Mouse (Mus musculus) inflammation-experienced regulatory T-cells, adult 16 weeks (primary cell): ENCODE measurements around the gene H2al1j. TPM values are rescaled to one million over a fixed set of nuclear protein-coding genes. Genes with fewer than 3 reads are reported as not detected.

Experiments
- polyA plus RNA-seq: library from polyadenylated mRNA; unstranded; fragments of 100-300 nt; shearing (Covaris generic); gene quantifications from one replicate; pipeline ENCODE4 v1.2.1, GENCODE M21; 2017

H2al1j gene
- not detected for polyA plus RNA-seq

DNA sequence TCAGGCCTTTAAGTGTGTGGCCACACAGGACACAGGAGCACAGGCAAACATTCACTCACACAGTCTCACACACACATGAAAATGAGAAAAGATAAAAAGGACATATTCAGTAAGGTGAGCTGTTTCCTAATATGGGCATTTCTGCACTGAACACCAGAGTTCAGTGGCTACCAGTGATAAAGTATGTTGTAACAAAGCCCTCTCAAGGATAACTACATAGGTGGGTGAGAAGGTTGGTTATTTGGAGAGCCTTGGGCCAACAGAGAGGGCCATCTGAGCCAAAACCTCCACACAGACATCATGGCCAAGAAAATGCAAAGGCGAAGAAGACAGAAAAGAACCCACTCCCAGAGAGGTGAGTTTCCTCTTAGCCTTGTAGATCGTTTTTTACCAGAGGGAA, at the start of gene H2al1j:
Gene H2al1j (plus strand): TSS at position 301 of the 400 bp plus-strand sequence.

DNA sequence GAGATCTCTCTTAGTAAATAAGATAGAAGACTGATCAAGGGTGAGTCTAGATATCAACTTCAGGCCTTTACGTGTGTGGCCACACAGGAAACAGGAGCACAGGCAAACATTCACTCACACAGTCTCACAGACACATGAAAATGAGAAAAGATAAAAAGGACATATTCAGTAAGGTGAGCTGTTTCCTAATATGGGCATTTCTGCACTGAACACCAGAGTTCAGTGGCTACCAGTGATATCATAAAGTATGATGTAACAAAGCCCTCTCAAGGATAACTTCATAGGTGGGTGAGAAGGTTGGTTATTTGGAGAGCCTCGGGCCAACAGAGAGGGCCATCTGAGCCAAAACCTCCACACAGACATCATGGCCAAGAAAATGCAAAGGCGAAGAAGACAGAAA, 28.7 kb upstream of the H2al1j start, which contains the start of gene H2al1a:
Gene H2al1a (plus strand): TSS at position 301 of the 400 bp plus-strand sequence.

DNA sequence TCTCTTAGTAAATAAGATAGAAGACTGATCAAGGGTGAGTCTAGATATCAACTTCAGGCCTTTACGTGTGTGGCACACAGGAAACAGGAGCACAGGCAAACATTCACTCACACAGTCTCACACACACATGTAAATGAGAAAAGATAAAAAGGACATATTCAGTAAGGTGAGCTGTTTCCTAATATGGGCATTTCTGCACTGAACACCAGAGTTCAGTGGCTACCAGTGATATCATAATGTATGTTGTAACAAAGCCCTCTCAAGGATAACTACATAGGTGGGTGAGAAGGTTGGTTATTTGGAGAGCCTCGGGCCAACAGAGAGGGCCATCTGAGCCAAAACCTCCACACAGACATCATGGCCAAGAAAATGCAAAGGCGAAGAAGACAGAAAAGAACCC, 25.5 kb upstream of the H2al1j start, which contains the start of gene H2al1b:
Gene H2al1b (plus strand): TSS at position 301 of the 400 bp plus-strand sequence.

DNA sequence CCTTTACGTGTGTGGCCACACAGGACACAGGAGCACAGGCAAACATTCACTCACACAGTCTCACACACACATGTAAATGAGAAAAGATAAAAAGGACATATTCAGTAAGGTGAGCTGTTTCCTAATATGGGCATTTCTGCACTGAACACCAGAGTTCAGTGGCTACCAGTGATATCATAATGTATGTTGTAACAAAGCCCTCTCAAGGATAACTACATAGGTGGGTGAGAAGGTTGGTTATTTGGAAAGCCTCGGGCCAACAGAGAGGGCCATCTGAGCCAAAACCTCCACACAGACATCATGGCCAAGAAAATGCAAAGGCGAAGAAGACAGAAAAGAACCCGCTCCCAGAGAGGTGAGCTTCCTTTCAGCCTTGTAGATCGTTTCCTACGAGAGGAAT, 22.3 kb upstream of the H2al1j start, which contains the start of gene H2al1c:
Gene H2al1c (plus strand): TSS at position 301 of the 400 bp plus-strand sequence.

DNA sequence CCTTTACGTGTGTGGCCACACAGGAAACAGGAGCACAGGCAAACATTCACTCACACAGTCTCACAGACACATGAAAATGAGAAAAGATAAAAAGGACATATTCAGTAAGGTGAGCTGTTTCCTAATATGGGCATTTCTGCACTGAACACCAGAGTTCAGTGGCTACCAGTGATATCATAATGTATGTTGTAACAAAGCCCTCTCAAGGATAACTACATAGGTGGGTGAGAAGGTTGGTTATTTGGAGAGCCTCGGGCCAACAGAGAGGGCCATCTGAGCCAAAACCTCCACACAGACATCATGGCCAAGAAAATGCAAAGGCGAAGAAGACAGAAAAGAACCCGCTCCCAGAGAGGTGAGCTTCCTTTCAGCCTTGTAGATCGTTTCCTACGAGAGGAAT, 19.1 kb upstream of the H2al1j start, which contains the start of gene H2al1d:
Gene H2al1d (plus strand): TSS at position 301 of the 400 bp plus-strand sequence.

DNA sequence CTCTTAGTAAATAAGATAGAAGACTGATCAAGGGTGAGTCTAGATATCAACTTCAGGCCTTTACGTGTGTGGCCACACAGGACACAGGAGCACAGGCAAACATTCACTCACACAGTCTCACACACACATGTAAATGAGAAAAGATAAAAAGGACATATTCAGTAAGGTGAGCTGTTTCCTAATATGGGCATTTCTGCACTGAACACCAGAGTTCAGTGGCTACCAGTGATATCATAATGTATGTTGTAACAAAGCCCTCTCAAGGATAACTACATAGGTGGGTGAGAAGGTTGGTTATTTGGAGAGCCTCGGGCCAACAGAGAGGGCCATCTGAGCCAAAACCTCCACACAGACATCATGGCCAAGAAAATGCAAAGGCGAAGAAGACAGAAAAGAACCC, 16.0 kb upstream of the H2al1j start, which contains the start of gene H2al1e:
Gene H2al1e (plus strand): TSS at position 301 of the 400 bp plus-strand sequence.

GRCm38 (mm10) chrX:11314858-11315257, 12.8 kb upstream of the H2al1j start, which contains the start of gene H2al1f:
H2al1f (plus strand) TSS chrX:11315158.

GRCm38 (mm10) chrX:11317956-11318355, 9.7 kb upstream of the H2al1j start, which contains the start of gene H2al1g:
H2al1g (plus strand) TSS chrX:11318256.

DNA sequence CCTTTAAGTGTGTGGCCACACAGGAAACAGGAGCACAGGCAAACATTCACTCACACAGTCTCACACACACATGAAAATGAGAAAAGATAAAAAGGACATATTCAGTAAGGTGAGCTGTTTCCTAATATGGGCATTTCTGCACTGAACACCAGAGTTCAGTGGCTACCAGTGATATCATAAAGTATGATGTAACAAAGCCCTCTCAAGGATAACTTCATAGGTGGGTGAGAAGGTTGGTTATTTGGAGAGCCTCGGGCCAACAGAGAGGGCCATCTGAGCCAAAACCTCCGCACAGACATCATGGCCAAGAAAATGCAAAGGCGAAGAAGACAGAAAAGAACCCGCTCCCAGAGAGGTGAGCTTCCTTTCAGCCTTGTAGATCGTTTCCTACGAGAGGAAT, 6.4 kb upstream of the H2al1j start, which contains the start of gene H2al1h:
Gene H2al1h (plus strand): TSS at position 301 of the 400 bp plus-strand sequence.

DNA sequence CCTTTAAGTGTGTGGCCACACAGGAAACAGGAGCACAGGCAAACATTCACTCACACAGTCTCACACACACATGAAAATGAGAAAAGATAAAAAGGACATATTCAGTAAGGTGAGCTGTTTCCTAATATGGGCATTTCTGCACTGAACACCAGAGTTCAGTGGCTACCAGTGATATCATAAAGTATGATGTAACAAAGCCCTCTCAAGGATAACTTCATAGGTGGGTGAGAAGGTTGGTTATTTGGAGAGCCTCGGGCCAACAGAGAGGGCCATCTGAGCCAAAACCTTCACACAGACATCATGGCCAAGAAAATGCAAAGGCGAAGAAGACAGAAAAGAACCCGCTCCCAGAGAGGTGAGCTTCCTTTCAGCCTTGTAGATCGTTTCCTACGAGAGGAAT, 3.3 kb upstream of the H2al1j start, which contains the start of gene H2al1i:
Gene H2al1i (plus strand): TSS at position 301 of the 400 bp plus-strand sequence.

Other genes with a start within 250 kb of the H2al1j start
- not detected for gene H2al1a, start 28.6 kb upstream of the H2al1j start, polyA plus RNA-seq
- not detected for gene H2al1b, start 25.4 kb upstream of the H2al1j start, polyA plus RNA-seq
- not detected for gene H2al1c, start 22.2 kb upstream of the H2al1j start, polyA plus RNA-seq
- not detected for gene H2al1d, start 19.0 kb upstream of the H2al1j start, polyA plus RNA-seq
- not detected for gene H2al1e, start 15.9 kb upstream of the H2al1j start, polyA plus RNA-seq
- gene H2al1f, start 12.7 kb upstream of the H2al1j start, polyA plus RNA-seq = not detected
- gene H2al1g, start 9.6 kb upstream of the H2al1j start, polyA plus RNA-seq = not detected
- not detected for gene H2al1h, start 6.3 kb upstream of the H2al1j start, polyA plus RNA-seq
- gene H2al1i, start 3.2 kb upstream of the H2al1j start, polyA plus RNA-seq = not detected